Mouse (Mus musculus) forebrain, embryonic 14.5 days (tissue): ENCODE measurements around the gene Olfr340. TPM values are rescaled to one million over a fixed set of nuclear protein-coding genes. Genes with fewer than 3 reads are reported as not detected.
"Not testable (repeated sequence)": the region's sequence is repeated elsewhere in the genome, so short reads cannot be mapped to it uniquely, and the experiment has no call there.

Source experiments
- ATAC-seq: fragments of 200-750 bp; cut with Nextera tagmentation; 2 replicates; pipeline ENCODE4 v1.8.0; 2017; ENCODE audit warnings: mild to moderate bottlenecking, moderate library complexity
- DNase-seq: peaks from one replicate; pipeline ENCODE4 v3.0.0-alpha.2; 2015; ENCODE audit warnings: low spot score
- H3K27ac ChIP-seq: fragments of 300-500 bp; sonication (generic); 2 replicates; pipeline ENCODE4 v1.5.1; 2014; ENCODE audit warnings: low read depth, mild to moderate bottlenecking, control low read depth, low read length, moderate library complexity
- H3K27me3 ChIP-seq: fragments of 300-500 bp; sonication (generic); replicated peaks from 2 replicates; pipeline ENCODE4 v1.6.1; 2014; ENCODE audit warnings: low read length, control low read depth, mixed read lengths; ENCODE audit not compliant: control insufficient read depth, insufficient read depth
- H3K36me3 ChIP-seq: fragments of 300-500 bp; sonication (generic); 2 replicates; pipeline ENCODE4 v1.6.1; 2014; ENCODE audit warnings: low read length, control low read depth; ENCODE audit not compliant: control insufficient read depth, insufficient read depth
- H3K4me1 ChIP-seq: fragments of 300-500 bp; sonication (generic); 2 replicates; pipeline ENCODE4 v1.6.1; 2014; ENCODE audit warnings: antibody characterized with exemption, low read length, control low read depth; ENCODE audit not compliant: control insufficient read depth, insufficient read depth
- H3K4me2 ChIP-seq: fragments of 300-500 bp; sonication (generic); 2 replicates; pipeline ENCODE4 v1.6.1; 2014; ENCODE audit warnings: mild to moderate bottlenecking, control low read depth, low read length
- H3K4me3 ChIP-seq: fragments of 300-500 bp; sonication (generic); 2 replicates; pipeline ENCODE4 v1.5.1; 2014; ENCODE audit warnings: low read depth, low read length, control low read depth
- H3K9ac ChIP-seq: fragments of 300-500 bp; sonication (generic); 2 replicates; pipeline ENCODE4 v1.6.1; 2014; ENCODE audit warnings: mild to moderate bottlenecking, low read length, control low read depth, moderate library complexity
- H3K9me3 ChIP-seq: fragments of 300-500 bp; sonication (generic); replicated peaks from 2 replicates; pipeline ENCODE4 v1.6.1; 2016; ENCODE audit warnings: low read length, control low read depth, mixed read lengths; ENCODE audit not compliant: control insufficient read depth
- WGBS: fragments of 180-500 bp; shearing (Covaris S2); extraction: QIAGEN DNeasy Blood & Tissue Kit; methylation state at CpG from one replicate; pipeline ENCODE4 v1.1.7; 2014; 5-methylcytosine and 5-hydroxymethylcytosine counted together
- polyA plus RNA-seq: library from polyadenylated mRNA; unstranded; fragments of >200 nt; fragmentation: Nextera tagmentation; extraction: Ambion mirVana; gene quantifications from 2 replicates; pipeline ENCODE4 v1.2.1, GENCODE M21; 2014

Olfr340 gene
- not detected in 2 replicates for polyA plus RNA-seq

DNA sequence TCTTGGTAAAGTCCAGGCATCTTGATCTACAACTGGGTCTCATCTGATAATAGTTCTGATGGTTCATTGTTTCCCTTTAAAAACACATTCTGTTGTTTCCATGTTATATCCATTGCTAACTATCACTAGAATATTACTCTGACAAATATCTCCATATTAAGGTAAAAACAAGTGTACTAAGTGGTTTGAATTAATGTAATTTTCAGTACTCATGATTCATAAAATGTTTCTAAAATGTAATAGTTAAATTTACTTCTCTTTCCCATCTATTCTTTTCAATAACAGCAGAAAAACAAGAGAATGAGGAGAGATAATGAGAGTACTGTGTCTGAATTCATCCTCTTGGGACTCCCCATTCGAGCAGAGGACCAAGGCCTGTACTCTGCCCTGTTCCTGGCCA, at the start of gene Olfr340:
Olfr340 (plus strand) TSS at position 301 of the 400 bp plus-strand sequence.
- no peaks in the 10 kb centered on the region for H3K4me1 ChIP-seq
- no peaks in the 10 kb centered on the region for H3K36me3 ChIP-seq
- H3K4me3 ChIP-seq, result no peak within 1 kb of the TSS
- no peak within 1 kb of the TSS for H3K27ac ChIP-seq
- peaks cover 2% of the 10 kb centered on the region for H3K9me3 ChIP-seq
- DNase-seq, result no peak
- no peak within 1 kb of the TSS for H3K4me2 ChIP-seq
- H3K9ac ChIP-seq, result no peak within 1 kb of the TSS
- H3K27me3 ChIP-seq, result no peaks in the 10 kb centered on the region
- 44% methylated on average over 1 of the region's 1 CpGs for WGBS
- no peak for ATAC-seq

DNA sequence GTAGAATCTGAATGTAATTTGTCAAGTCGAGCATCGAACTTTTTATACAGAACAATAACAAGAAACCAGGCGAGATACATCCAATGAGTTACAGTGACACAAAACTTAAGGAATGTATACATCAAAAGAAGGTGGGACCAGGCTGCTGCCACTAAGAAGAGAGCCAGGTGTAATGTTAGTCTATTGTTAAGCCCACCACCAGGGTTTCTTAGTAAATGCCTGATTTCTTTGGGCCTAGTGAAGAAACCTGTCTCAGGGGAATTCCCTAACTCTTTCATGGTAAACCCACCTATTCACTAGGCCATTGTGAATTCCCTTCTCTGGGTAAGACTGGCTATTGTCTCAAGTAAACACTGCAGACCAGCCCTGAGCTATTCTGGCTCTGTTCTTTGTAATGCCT, 37.2 kb upstream of the Olfr340 start:
- H3K9me3 ChIP-seq, DNase-seq, H3K4me3 ChIP-seq, ATAC-seq, H3K27me3 ChIP-seq, H3K27ac ChIP-seq, H3K4me1 ChIP-seq, H3K36me3 ChIP-seq, H3K4me2 ChIP-seq, H3K9ac ChIP-seq: not testable (repeated sequence)
- WGBS, result 82% methylated on average over 3 of the region's 3 CpGs

- DNase-seq, H3K27ac ChIP-seq, H3K4me1 ChIP-seq, H3K27me3 ChIP-seq, ATAC-seq, H3K4me3 ChIP-seq, H3K36me3 ChIP-seq, H3K4me2 ChIP-seq, H3K9me3 ChIP-seq, H3K9ac ChIP-seq: not testable (repeated sequence)
- WGBS, result 88% methylated on average over 7 of the region's 7 CpGs
Observed at GRCm38 (mm10) chr2:36415591-36415990, 36.8 kb upstream of the Olfr340 start.

DNA sequence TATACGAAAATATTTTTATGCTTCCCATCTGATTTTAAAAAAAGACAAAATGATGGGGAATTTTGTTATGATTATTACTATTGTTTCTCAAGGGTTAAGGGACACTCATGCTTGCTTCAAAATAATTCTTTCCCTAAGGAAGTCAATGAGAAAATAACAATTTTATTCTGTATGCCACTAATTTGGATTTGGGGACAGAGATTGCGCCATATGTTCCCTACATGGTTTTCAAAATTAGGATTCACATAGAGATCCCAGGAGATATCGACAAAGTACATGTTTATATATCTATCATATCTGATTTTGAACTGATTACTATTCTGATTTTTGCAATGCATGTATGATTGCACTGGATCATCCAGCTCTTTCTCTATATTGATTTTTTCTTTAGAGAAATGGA, 33.7 kb upstream of the Olfr340 start, which contains the start of gene Olfr339:
Olfr339 (plus strand) TSS at position 301 of the 400 bp plus-strand sequence.
- WGBS, result 80% methylated on average over 3 of the region's 3 CpGs
- H3K27me3 ChIP-seq, result no peaks in the 10 kb centered on the region
- no peak within 1 kb of the TSS for H3K9ac ChIP-seq
- no peak within 1 kb of the TSS for H3K4me3 ChIP-seq
- no peaks in the 10 kb centered on the region for H3K36me3 ChIP-seq
- no peaks in the 10 kb centered on the region for H3K4me1 ChIP-seq
- no peak within 1 kb of the TSS for H3K27ac ChIP-seq
- H3K4me2 ChIP-seq, result no peak within 1 kb of the TSS
- DNase-seq, result no peak
- peaks cover 7% of the 10 kb centered on the region; the same call in 1 of the 2 replicates for H3K9me3 ChIP-seq
- no peak for ATAC-seq

DNA sequence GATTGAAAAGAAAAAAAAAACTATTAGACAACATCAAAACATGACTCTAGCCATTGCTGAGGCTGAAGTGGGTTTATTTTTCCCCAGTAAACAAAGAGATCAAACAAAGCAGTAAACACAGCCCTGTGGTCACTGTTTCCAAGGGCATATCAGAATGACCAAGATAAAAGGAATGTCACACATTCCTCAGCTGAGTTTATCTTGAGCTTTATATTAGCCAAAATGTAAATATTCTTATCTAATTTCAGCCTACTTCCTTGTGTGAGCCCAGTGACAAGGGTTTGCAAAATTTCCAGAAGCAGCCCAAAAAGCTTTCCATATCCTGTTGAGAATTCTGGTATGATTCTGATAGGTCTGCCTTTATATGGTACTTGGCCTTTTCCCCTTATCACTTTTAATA, 21.2 kb downstream of the Olfr340 start:
- H3K36me3 ChIP-seq, result no peaks in the 10 kb centered on the region
- no peaks in the 10 kb centered on the region for H3K4me1 ChIP-seq
- H3K9ac ChIP-seq, result no peak overlapping the region
- no peak overlapping the region for H3K4me2 ChIP-seq
- H3K27ac ChIP-seq, result no peak overlapping the region
- ATAC-seq (no peak), DNase-seq (no peak)
- H3K27me3 ChIP-seq, result no peaks in the 10 kb centered on the region
- H3K4me3 ChIP-seq, result no peak overlapping the region
- no peaks in the 10 kb centered on the region for H3K9me3 ChIP-seq

DNA sequence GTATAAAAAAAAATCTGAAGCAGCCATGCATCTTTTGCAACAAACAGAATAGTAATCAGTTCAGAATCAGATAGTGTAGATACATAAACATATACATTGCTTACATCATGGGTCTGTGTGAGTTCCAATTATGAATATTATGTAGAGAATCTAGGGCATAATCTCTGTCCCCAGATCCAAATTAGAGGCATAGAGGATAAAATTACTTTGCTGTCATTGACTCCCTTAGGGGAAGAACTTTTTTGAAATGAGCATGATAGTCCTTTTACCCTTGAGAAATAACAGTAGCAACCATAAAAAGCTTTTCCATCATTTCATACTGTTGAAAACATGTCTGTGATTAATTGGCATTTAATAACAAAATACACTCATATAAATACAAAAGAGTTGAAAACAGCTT, 30.0 kb downstream of the Olfr340 start, which contains the start of gene Olfr341:
Olfr341 (minus strand) TSS at position 101 of the 400 bp plus-strand sequence.
- no peak within 1 kb of the TSS for H3K9ac ChIP-seq
- no peak within 1 kb of the TSS for H3K4me2 ChIP-seq
- no peaks in the 10 kb centered on the region for H3K27me3 ChIP-seq
- H3K4me1 ChIP-seq, result no peaks in the 10 kb centered on the region
- no peak within 1 kb of the TSS for H3K27ac ChIP-seq
- H3K36me3 ChIP-seq, result no peaks in the 10 kb centered on the region
- no peak for ATAC-seq
- no peak within 1 kb of the TSS for H3K4me3 ChIP-seq
- no peak for DNase-seq
- 0 out of 2 replicates have a peak, but pooled peaks cover 2% of the 10 kb centered on the region for H3K9me3 ChIP-seq

Other genes with a start within 250 kb of the Olfr340 start
- 3.7 and 3.8 TPM in 2 replicates for gene Ptgs1, start 222.2 kb upstream of the Olfr340 start, polyA plus RNA-seq
- not detected in 2 replicates for gene Olfr338, start 79.1 kb upstream of the Olfr340 start, polyA plus RNA-seq
- gene Olfr339, start 33.6 kb upstream of the Olfr340 start, polyA plus RNA-seq, result not detected in 2 replicates
- not detected in 2 replicates for gene Olfr341, start 29.9 kb downstream of the Olfr340 start, polyA plus RNA-seq
- not detected in 2 replicates for gene Olfr342, start 72.4 kb downstream of the Olfr340 start, polyA plus RNA-seq
- not detected in 2 replicates for gene Olfr344, start 114.1 kb downstream of the Olfr340 start, polyA plus RNA-seq
- gene Olfr345, start 187.5 kb downstream of the Olfr340 start, polyA plus RNA-seq, result not detected in 2 replicates
- not detected in 2 replicates for gene Olfr346, start 233.2 kb downstream of the Olfr340 start, polyA plus RNA-seq